Mouse (Mus musculus): ENCODE measurements around the gene Foxn3. TPM values are rescaled to one million over a fixed set of nuclear protein-coding genes. Genes with fewer than 3 reads are reported as not detected.

Foxn3 gene
- polyA plus RNA-seq, 1 experiment from 2014 or later = 18.6 TPM

DNA sequence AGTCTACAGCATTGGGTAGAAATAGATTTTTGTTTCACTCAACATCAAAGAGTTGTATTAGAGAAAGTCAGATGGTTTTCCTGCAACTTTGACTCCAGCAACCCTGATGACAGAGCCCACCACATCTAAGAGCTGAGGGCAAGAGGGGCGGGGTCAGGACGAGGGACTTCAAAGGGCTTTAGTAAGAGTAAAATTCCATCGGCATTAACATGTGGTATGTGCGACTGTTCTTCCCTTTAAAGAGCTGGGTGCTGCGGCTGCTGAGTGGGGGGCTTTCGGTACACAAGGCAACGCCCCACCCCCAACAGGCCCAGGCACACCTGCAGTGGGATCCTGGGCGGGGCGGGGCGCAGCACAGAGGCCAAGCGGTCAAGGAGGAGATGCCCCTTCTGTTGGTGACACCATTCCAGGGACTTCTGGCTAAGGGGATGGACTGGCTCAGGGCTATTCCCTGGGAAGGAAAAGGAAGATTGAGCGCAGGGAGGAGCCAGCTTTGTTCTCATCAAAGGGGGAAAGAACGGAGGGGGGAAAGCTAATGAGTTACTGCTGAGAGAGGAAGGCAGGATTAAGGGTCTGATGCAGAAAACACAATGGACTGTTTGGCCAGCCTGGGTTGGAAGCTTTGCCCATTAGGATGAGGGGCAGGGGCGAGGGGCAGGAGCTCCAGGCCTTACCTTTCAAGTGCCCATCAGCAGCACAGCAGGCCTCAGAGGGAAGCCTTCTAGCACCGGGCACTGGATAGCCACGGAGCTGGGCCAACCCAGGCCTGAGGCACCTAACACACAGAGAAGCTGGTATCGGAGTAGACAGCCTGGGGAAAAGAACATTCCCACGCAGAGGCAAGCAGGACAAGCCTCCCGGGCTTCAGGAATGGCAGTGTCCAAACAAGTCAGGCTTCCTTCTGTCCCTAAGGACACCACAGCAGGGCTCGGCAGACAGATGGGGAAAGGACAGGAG is 233.8 kb downstream of the Foxn3 start:
- Histone ChIP-seq H3K27ac (replicated peaks) (no peak overlapping the region), H3K9ac (no peak overlapping the region)
- no peak for ATAC-seq (ENCODE audit: insufficient read depth)

GRCm38 (mm10) chr12:99326157-99326556 is 237.2 kb downstream of the Foxn3 start:
- Histone ChIP-seq H3K4me2 (no peak overlapping the region), H3K4me3 (replicated peaks) (no peak overlapping the region), H3K4me1 (replicated peaks) (peaks cover 66% of the 10 kb centered on the region), H3K27ac (replicated peaks) (no peak overlapping the region), H3K27me3 (no peaks in the 10 kb centered on the region), H3K36me3 (replicated peaks) (no peaks in the 10 kb centered on the region), H3K9ac (no peak overlapping the region), H3K9me3 (replicated peaks) (no peaks in the 10 kb centered on the region)
- ATAC-seq (ENCODE audit: insufficient read depth) = no peak
- 43% methylated on average over 8 of the region's 8 CpGs for WGBS (ENCODE audit: insufficient replicate concordance)

More for the DNA sequence above, 233.8 kb downstream of the Foxn3 start:
- no peaks in the 10 kb centered on the region for H3K27me3 ChIP-seq
- H3K36me3 ChIP-seq (replicated peaks) = no peaks in the 10 kb centered on the region
- WGBS (ENCODE audit: insufficient replicate concordance) = 68% methylated on average over 20 of the region's 20 CpGs
- H3K4me3 ChIP-seq (replicated peaks) = no peak overlapping the region
- H3K9me3 ChIP-seq (replicated peaks) = no peaks in the 10 kb centered on the region
- H3K4me2 ChIP-seq = no peak overlapping the region
- peaks cover 70% of the 10 kb centered on the region for H3K4me1 ChIP-seq (replicated peaks)

DNA sequence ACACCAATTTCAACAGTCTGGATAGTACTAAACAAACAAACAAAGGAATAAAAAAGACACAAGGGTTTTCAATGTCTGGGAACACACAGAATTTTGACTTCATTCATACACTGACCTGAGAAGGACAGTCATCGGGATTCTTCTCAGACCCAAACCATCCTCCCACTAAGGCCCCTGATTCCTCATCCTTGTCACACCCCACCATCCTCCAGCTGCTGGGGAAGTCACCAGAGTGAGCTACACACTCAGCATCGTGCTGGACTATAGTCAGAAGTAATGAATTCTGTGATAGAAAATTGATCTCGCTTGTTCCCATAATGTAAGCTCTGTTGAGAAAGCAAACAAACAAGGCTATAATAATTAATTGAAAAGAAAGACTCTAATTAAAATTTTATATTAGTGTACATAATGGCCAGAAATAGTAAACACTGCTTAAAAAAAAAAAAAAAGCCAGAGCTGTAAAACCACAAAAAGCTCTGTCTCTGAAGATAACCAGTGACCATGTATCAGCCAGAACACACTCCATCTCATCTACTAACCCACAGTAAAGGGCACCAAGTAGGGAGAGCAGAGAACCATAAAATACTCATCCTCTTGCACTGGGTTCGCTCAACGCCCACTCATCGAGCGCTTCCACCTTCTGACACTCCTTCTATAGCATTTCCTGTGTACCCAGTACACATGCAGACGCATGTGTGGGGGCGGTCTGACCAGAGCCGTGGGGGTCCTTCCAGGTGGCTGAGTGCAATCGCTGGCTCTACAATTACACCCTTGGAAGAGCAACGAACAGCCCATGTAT is 241.6 kb downstream of the Foxn3 start:
- H3K27ac ChIP-seq (replicated peaks) = peak overlapping the region; percentile 42
- no peaks in the 10 kb centered on the region for H3K27me3 ChIP-seq
- H3K9me3 ChIP-seq (replicated peaks) = no peaks in the 10 kb centered on the region
- H3K4me3 ChIP-seq (replicated peaks) = no peak overlapping the region
- no peaks in the 10 kb centered on the region for H3K36me3 ChIP-seq (replicated peaks)
- 17% methylated on average over 12 of the region's 12 CpGs for WGBS (ENCODE audit: insufficient replicate concordance)
- peak; percentile 81 for ATAC-seq (ENCODE audit: insufficient read depth)
- H3K4me2 ChIP-seq = peak overlapping the region; percentile 49
- peaks cover 47% of the 10 kb centered on the region for H3K4me1 ChIP-seq (replicated peaks)
- no peak overlapping the region for H3K9ac ChIP-seq

GRCm38 (mm10) chr12:99320966-99321496 is 242.4 kb downstream of the Foxn3 start:
- ATAC-seq (ENCODE audit: insufficient read depth) = peak; percentile 40; the same call in 1 of the 2 replicates
- Histone ChIP-seq H3K36me3 (replicated peaks) (no peaks in the 10 kb centered on the region), H3K27me3 (no peaks in the 10 kb centered on the region), H3K4me1 (replicated peaks) (peaks cover 41% of the 10 kb centered on the region), H3K4me3 (replicated peaks) (no peak overlapping the region), H3K4me2 (no peak overlapping the region; the same call in 1 of the 2 replicates), H3K9ac (no peak overlapping the region), H3K9me3 (replicated peaks) (no peaks in the 10 kb centered on the region), H3K27ac (replicated peaks) (peak overlapping the region; percentile 42; the same call in 1 of the 2 replicates)
- 77% methylated on average over 3 of the region's 3 CpGs for WGBS (ENCODE audit: insufficient replicate concordance)

DNA sequence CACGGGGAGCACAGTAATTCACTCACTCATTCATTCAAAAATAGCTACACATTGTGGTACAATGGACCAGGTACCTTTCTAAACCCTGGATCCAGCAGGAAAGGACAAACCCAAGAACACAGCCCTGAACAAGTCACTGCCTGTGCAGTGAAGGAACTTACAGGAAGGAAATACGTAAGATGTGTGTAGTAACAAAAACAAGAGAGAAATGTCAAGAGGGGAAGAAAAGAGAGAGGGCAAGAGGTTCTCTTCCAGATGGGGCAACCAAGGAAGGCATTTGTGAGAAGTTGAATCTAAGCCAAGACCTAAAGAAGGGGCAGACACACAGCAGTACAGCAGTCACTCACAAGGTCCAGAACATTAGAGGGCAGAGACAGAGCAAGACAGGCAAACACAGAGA is 243.5 kb downstream of the Foxn3 start:
- Histone ChIP-seq H3K4me2 (no peak overlapping the region), H3K4me3 (replicated peaks) (no peak overlapping the region), H3K27me3 (no peaks in the 10 kb centered on the region), H3K9me3 (replicated peaks) (no peaks in the 10 kb centered on the region), H3K9ac (no peak overlapping the region), H3K27ac (replicated peaks) (no peak overlapping the region), H3K4me1 (replicated peaks) (peaks cover 36% of the 10 kb centered on the region), H3K36me3 (replicated peaks) (no peaks in the 10 kb centered on the region)
- no peak for ATAC-seq (ENCODE audit: insufficient read depth)
- WGBS (ENCODE audit: insufficient replicate concordance) = 77% methylated on average over 2 of the region's 2 CpGs

DNA sequence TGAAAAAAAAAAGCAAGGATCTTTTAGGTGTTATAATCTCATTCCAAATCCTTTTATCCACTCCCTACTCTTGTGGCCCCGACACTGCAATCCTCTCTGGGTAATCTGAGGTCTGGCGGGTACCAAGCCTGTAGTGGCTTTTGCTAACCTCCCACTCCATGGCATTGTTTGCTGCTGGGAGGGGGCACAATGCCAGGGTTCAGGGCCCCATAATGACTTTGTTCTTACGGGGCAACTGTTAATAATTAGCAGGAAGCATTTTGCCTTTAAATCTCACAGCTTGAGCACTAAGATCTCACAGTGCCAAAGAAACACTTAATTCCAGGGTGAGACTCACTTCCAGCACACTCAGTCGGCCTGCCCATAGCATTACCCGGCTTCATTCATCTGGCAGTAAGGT is 244.2 kb downstream of the Foxn3 start:
- no peak overlapping the region for H3K4me3 ChIP-seq (replicated peaks)
- H3K4me2 ChIP-seq = no peak overlapping the region
- 66% methylated on average over 5 of the region's 5 CpGs for WGBS (ENCODE audit: insufficient replicate concordance)
- H3K9ac ChIP-seq = no peak overlapping the region
- no peaks in the 10 kb centered on the region for H3K36me3 ChIP-seq (replicated peaks)
- no peaks in the 10 kb centered on the region for H3K9me3 ChIP-seq (replicated peaks)
- no peak for ATAC-seq (ENCODE audit: insufficient read depth)
- peaks cover 36% of the 10 kb centered on the region for H3K4me1 ChIP-seq (replicated peaks)
- no peaks in the 10 kb centered on the region for H3K27me3 ChIP-seq
- no peak overlapping the region for H3K27ac ChIP-seq (replicated peaks)

GRCm38 (mm10) chr12:99315931-99316330 is 247.5 kb downstream of the Foxn3 start:
- Histone ChIP-seq H3K4me2 (no peak overlapping the region), H3K9ac (no peak overlapping the region), H3K27me3 (no peaks in the 10 kb centered on the region), H3K4me1 (replicated peaks) (peaks cover 11% of the 10 kb centered on the region), H3K36me3 (replicated peaks) (no peaks in the 10 kb centered on the region), H3K9me3 (replicated peaks) (no peaks in the 10 kb centered on the region), H3K4me3 (replicated peaks) (no peak overlapping the region), H3K27ac (replicated peaks) (no peak overlapping the region)
- no peak for ATAC-seq (ENCODE audit: insufficient read depth)
- 78% methylated on average over 6 of the region's 6 CpGs for WGBS (ENCODE audit: insufficient replicate concordance)

- Histone ChIP-seq H3K4me1 (replicated peaks) (peaks cover 8% of the 10 kb centered on the region; the same call in 1 of the 2 replicates), H3K27me3 (no peaks in the 10 kb centered on the region), H3K4me3 (replicated peaks) (no peak overlapping the region), H3K36me3 (replicated peaks) (no peaks in the 10 kb centered on the region), H3K4me2 (no peak overlapping the region), H3K9me3 (replicated peaks) (no peaks in the 10 kb centered on the region), H3K9ac (no peak overlapping the region), H3K27ac (replicated peaks) (no peak overlapping the region)
- WGBS (ENCODE audit: insufficient replicate concordance) = 38% methylated on average over 5 of the region's 5 CpGs
- ATAC-seq (ENCODE audit: insufficient read depth) = no peak
These were observed 248.6 kb downstream of the Foxn3 start for GRCm38 (mm10) chr12:99314817-99315216.

DNA sequence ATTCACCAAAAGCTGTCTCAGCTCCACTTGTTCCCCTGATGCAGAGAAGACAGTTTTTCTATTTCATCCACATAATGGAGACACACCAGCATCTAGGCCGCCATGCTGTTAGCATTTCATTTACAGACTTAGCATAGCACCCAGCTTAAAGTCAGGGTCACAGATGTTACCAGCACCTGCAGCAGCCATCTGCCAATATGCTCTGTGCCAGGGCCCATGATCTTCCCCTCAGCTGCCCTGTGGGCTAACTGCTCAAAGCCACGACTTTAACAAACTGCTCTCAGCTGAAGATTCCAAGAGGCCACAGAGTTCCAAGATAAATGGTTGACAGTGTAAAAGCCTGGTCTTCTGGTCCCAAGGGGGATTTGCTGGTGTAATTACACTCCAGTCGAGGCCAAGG is 252.1 kb downstream of the Foxn3 start:
- Histone ChIP-seq H3K27ac (replicated peaks) (no peak overlapping the region), H3K36me3 (replicated peaks) (no peaks in the 10 kb centered on the region), H3K27me3 (no peaks in the 10 kb centered on the region), H3K4me2 (no peak overlapping the region), H3K9ac (no peak overlapping the region), H3K9me3 (replicated peaks) (no peaks in the 10 kb centered on the region), H3K4me1 (replicated peaks) (peaks cover 18% of the 10 kb centered on the region), H3K4me3 (replicated peaks) (no peak overlapping the region)
- 49% methylated on average over 3 of the region's 3 CpGs for WGBS (ENCODE audit: insufficient replicate concordance)
- ATAC-seq (ENCODE audit: insufficient read depth) = no peak

GRCm38 (mm10) chr12:99309937-99310336 is 253.4 kb downstream of the Foxn3 start:
- H3K27ac ChIP-seq (replicated peaks) = no peak overlapping the region
- no peak overlapping the region for H3K4me3 ChIP-seq (replicated peaks)
- H3K4me2 ChIP-seq = no peak overlapping the region
- H3K27me3 ChIP-seq = no peaks in the 10 kb centered on the region
- ATAC-seq (ENCODE audit: insufficient read depth) = no peak
- 50% methylated on average over 5 of the region's 5 CpGs for WGBS (ENCODE audit: insufficient replicate concordance)
- no peaks in the 10 kb centered on the region for H3K36me3 ChIP-seq (replicated peaks)
- H3K4me1 ChIP-seq (replicated peaks) = peaks cover 18% of the 10 kb centered on the region
- H3K9ac ChIP-seq = no peak overlapping the region
- H3K9me3 ChIP-seq (replicated peaks) = no peaks in the 10 kb centered on the region
